Mouse (Mus musculus) bone marrow macrophage, adult 2 months (primary cell): ENCODE results near the gene Rpusd4.

Source experiments
- CTCF ChIP-seq: IDR thresholded peaks from 2 replicates; pipeline ENCODE4 v1.5.1; 2012; ENCODE audit warnings: low read depth, mild to moderate bottlenecking, low read length, moderate library complexity
- POLR2A ChIP-seq: IDR thresholded peaks from 2 replicates; pipeline ENCODE4 v1.6.1; 2012; ENCODE audit warnings: mild to moderate bottlenecking, low read depth, low read length, borderline replicate concordance

GRCm38 (mm10) chr9:35313601-35314000 lies 45.9 kb downstream of the Rpusd4 start:
- TF ChIP-seq CTCF (no peak), POLR2A (no peak)
